Mouse (Mus musculus) limb, embryonic 12.5 days (tissue): ENCODE measurements around the gene Apoe. TPM values are rescaled to one million over a fixed set of nuclear protein-coding genes. Genes with fewer than 3 reads are reported as not detected.

Experiments used
- ATAC-seq: fragments of 200-750 bp; cut with Nextera tagmentation; 2 replicates; pipeline ENCODE4 v1.8.0; 2017; ENCODE audit warnings: low read depth, moderate TSS enrichment; ENCODE audit not compliant: insufficient number of reproducible peaks, insufficient read depth, low FRiP score, low TSS enrichment
- H3K27ac ChIP-seq: fragments of 300-500 bp; sonication (generic); 2 replicates; pipeline ENCODE4 v1.5.1; 2016; ENCODE audit warnings: mild to moderate bottlenecking, moderate library complexity
- H3K27me3 ChIP-seq: fragments of 300-500 bp; sonication (generic); 2 replicates; pipeline ENCODE4 v1.6.1; 2016; ENCODE audit warnings: mild to moderate bottlenecking, moderate library complexity
- H3K36me3 ChIP-seq: fragments of 300-500 bp; sonication (generic); 2 replicates; pipeline ENCODE4 v1.6.1; 2016; ENCODE audit warnings: mild to moderate bottlenecking, moderate library complexity
- H3K4me1 ChIP-seq: fragments of 300-500 bp; sonication (generic); replicated peaks from 2 replicates; pipeline ENCODE4 v1.6.1; 2016
- H3K4me2 ChIP-seq: fragments of 300-500 bp; sonication (generic); 2 replicates; pipeline ENCODE4 v1.6.1; 2016; ENCODE audit warnings: mild to moderate bottlenecking, moderate library complexity
- H3K4me3 ChIP-seq: fragments of 300-500 bp; sonication (generic); replicated peaks from 2 replicates; pipeline ENCODE4 v1.5.1; 2016; ENCODE audit warnings: mild to moderate bottlenecking
- H3K9ac ChIP-seq: fragments of 300-500 bp; sonication (generic); replicated peaks from 2 replicates; pipeline ENCODE4 v1.6.1; 2016; ENCODE audit warnings: mild to moderate bottlenecking, moderate library complexity
- H3K9me3 ChIP-seq: fragments of 300-500 bp; sonication (generic); 2 replicates; pipeline ENCODE4 v1.6.1; 2016; ENCODE audit warnings: mild to moderate bottlenecking, moderate library complexity
- WGBS: fragments of 180-500 bp; shearing (Covaris S2); methylation state at CpG from one replicate; pipeline ENCODE4 v1.1.7; 2016; 5-methylcytosine and 5-hydroxymethylcytosine counted together
- polyA plus RNA-seq: library from polyadenylated mRNA; unstranded; fragments of >200 nt; fragmentation: Nextera tagmentation; extraction: Ambion mirVana; gene quantifications from 2 replicates; pipeline ENCODE4 v1.2.1, GENCODE M21; 2016

The Apoe gene
- polyA plus RNA-seq, 1 experiment from 2014 or later = 114 TPM

GRCm38 (mm10) chr7:19715239-19716054 is 16.5 kb upstream of the Apoe start, which contains the start of gene Tomm40:
TSS of gene Tomm40 (minus strand) at chr7:19715438.
- Histone ChIP-seq H3K9me3 (0 out of 2 replicates have a peak, but pooled peaks cover 2% of the 10 kb centered on the region), H3K36me3 (peaks cover 68% of the 10 kb centered on the region), H3K27ac (peak within 1 kb of the TSS; percentile 77), H3K4me2 (peak within 1 kb of the TSS; percentile 90), H3K4me3 (peak within 1 kb of the TSS; percentile 100), H3K4me1 (peaks cover 15% of the 10 kb centered on the region), H3K9ac (peak within 1 kb of the TSS; percentile 94), H3K27me3 (no peaks in the 10 kb centered on the region)
- whole genome bisulfite sequencing = under 1% methylated on average over 59 of the region's 59 CpGs
- peak; percentile 99 for ATAC-seq

GRCm38 (mm10) chr7:19714836-19715235 is 15.8 kb upstream of the Apoe start:
- peaks cover 68% of the 10 kb centered on the region for H3K36me3 ChIP-seq
- peak overlapping the region; percentile 100 for H3K4me3 ChIP-seq
- H3K9me3 ChIP-seq = no peaks in the 10 kb centered on the region
- H3K9ac ChIP-seq = peak overlapping the region; percentile 94
- ATAC-seq = no peak
- peak overlapping the region; percentile 69 for H3K27ac ChIP-seq
- under 1% methylated on average over 39 of the region's 39 CpGs for WGBS
- no peaks in the 10 kb centered on the region for H3K27me3 ChIP-seq
- H3K4me2 ChIP-seq = peak overlapping the region; percentile 90
- H3K4me1 ChIP-seq = peaks cover 15% of the 10 kb centered on the region

GRCm38 (mm10) chr7:19713598-19713997 is 14.6 kb upstream of the Apoe start:
- WGBS = 87% methylated on average over 9 of the region's 9 CpGs
- H3K4me2 ChIP-seq = peak overlapping the region; percentile 90; the same call in 1 of the 2 replicates
- ATAC-seq = no peak

GRCm38 (mm10) chr7:19713196-19713595 is 14.2 kb upstream of the Apoe start:
- no peak overlapping the region for H3K9ac ChIP-seq
- no peak for ATAC-seq
- no peaks in the 10 kb centered on the region for H3K9me3 ChIP-seq
- WGBS = 62% methylated on average over 4 of the region's 4 CpGs
- peak overlapping the region; percentile 90; the same call in 1 of the 2 replicates for H3K4me2 ChIP-seq
- no peak overlapping the region for H3K27ac ChIP-seq
- H3K36me3 ChIP-seq = peaks cover 67% of the 10 kb centered on the region
- no peak overlapping the region for H3K4me3 ChIP-seq
- peaks cover 15% of the 10 kb centered on the region for H3K4me1 ChIP-seq
- no peaks in the 10 kb centered on the region for H3K27me3 ChIP-seq

More at GRCm38 (mm10) chr7:19713598-19713997, 14.6 kb upstream of the Apoe start:
- H3K27me3 ChIP-seq = no peaks in the 10 kb centered on the region
- peak overlapping the region; percentile 100; the same call in 1 of the 2 replicates for H3K4me3 ChIP-seq
- H3K9me3 ChIP-seq = no peaks in the 10 kb centered on the region
- H3K9ac ChIP-seq = no peak overlapping the region
- H3K36me3 ChIP-seq = peaks cover 68% of the 10 kb centered on the region
- peaks cover 15% of the 10 kb centered on the region for H3K4me1 ChIP-seq
- H3K27ac ChIP-seq = no peak overlapping the region

GRCm38 (mm10) chr7:19712414-19712813 is 13.4 kb upstream of the Apoe start:
- Histone ChIP-seq H3K4me1 (peaks cover 15% of the 10 kb centered on the region), H3K4me3 (no peak overlapping the region), H3K27me3 (no peaks in the 10 kb centered on the region), H3K4me2 (no peak overlapping the region), H3K9ac (no peak overlapping the region), H3K36me3 (peaks cover 69% of the 10 kb centered on the region), H3K27ac (no peak overlapping the region), H3K9me3 (no peaks in the 10 kb centered on the region)
- ATAC-seq = no peak
- 81% methylated on average over 4 of the region's 4 CpGs for WGBS

- H3K4me3 ChIP-seq = no peak overlapping the region
- WGBS = 93% methylated on average over 10 of the region's 10 CpGs
- no peak for ATAC-seq
- no peak overlapping the region for H3K4me2 ChIP-seq
- H3K9me3 ChIP-seq = no peaks in the 10 kb centered on the region
- no peaks in the 10 kb centered on the region for H3K27me3 ChIP-seq
- peaks cover 13% of the 10 kb centered on the region for H3K4me1 ChIP-seq
- no peak overlapping the region for H3K27ac ChIP-seq
- H3K36me3 ChIP-seq = peaks cover 78% of the 10 kb centered on the region
- H3K9ac ChIP-seq = no peak overlapping the region
These were observed 11.7 kb upstream of the Apoe start for GRCm38 (mm10) chr7:19710650-19711049.

GRCm38 (mm10) chr7:19705271-19705670 is 6.3 kb upstream of the Apoe start:
- no peak for ATAC-seq
- no peak overlapping the region for H3K4me3 ChIP-seq
- H3K9ac ChIP-seq = no peak overlapping the region
- H3K27ac ChIP-seq = no peak overlapping the region
- no peak overlapping the region for H3K4me2 ChIP-seq
- WGBS = 95% methylated on average over 7 of the region's 7 CpGs
- no peaks in the 10 kb centered on the region for H3K27me3 ChIP-seq
- peaks cover 6% of the 10 kb centered on the region for H3K4me1 ChIP-seq
- H3K9me3 ChIP-seq = no peaks in the 10 kb centered on the region
- H3K36me3 ChIP-seq = peaks cover 84% of the 10 kb centered on the region

GRCm38 (mm10) chr7:19704475-19704874 is 5.5 kb upstream of the Apoe start:
- H3K27ac ChIP-seq = no peak overlapping the region
- no peak overlapping the region for H3K4me3 ChIP-seq
- peaks cover 8% of the 10 kb centered on the region for H3K4me1 ChIP-seq
- H3K27me3 ChIP-seq = no peaks in the 10 kb centered on the region
- ATAC-seq = no peak
- no peaks in the 10 kb centered on the region for H3K9me3 ChIP-seq
- 91% methylated on average over 4 of the region's 4 CpGs for WGBS
- H3K4me2 ChIP-seq = no peak overlapping the region
- H3K36me3 ChIP-seq = peaks cover 76% of the 10 kb centered on the region
- no peak overlapping the region for H3K9ac ChIP-seq

- H3K4me3 ChIP-seq = no peak overlapping the region
- H3K9ac ChIP-seq = no peak overlapping the region
- no peak overlapping the region for H3K27ac ChIP-seq
- H3K4me2 ChIP-seq = no peak overlapping the region
- H3K4me1 ChIP-seq = peaks cover 22% of the 10 kb centered on the region
- H3K27me3 ChIP-seq = peaks cover 4% of the 10 kb centered on the region
- H3K36me3 ChIP-seq = peaks cover 63% of the 10 kb centered on the region
- ATAC-seq = no peak
- H3K9me3 ChIP-seq = no peaks in the 10 kb centered on the region
- 92% methylated on average over 16 of the region's 16 CpGs for WGBS
These were observed 4.0 kb upstream of the Apoe start for GRCm38 (mm10) chr7:19702859-19703555.

- 0 out of 2 replicates have a peak, but pooled peaks have one; percentile 61 for ATAC-seq
- Histone ChIP-seq H3K9ac (no peak overlapping the region), H3K27me3 (peaks cover 10% of the 10 kb centered on the region), H3K36me3 (peaks cover 53% of the 10 kb centered on the region), H3K27ac (peak overlapping the region; percentile 64; the same call in 1 of the 2 replicates), H3K4me2 (no peak overlapping the region), H3K4me3 (no peak overlapping the region), H3K9me3 (no peaks in the 10 kb centered on the region), H3K4me1 (peaks cover 25% of the 10 kb centered on the region)
- WGBS = 34% methylated on average over 22 of the region's 22 CpGs
These were observed 2.2 kb upstream of the Apoe start for GRCm38 (mm10) chr7:19701069-19701761.
